Mouse (Mus musculus): ENCODE results near the gene Slc17a1.

DNA sequence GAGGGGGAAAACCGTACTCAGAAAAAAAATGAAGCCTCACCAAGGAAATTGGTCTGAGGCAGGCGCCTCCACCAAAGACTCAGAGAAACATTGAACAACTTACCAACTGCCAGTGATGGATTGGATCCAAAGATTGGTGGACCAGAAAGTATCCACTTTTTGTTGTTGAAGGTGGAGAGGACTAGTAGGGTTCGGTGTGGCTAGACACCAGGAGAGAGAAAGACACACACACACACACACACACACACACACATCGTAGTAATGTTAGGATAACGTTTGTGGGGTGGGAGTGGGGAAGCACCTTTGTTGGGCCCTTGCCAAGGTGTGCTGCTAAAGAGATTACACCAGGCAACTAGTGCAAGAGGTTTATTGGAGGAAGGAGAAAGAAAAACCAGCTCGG, 550 bp upstream of the Slc17a1 start:
- TF ChIP-seq CTCF (conservative IDR thresholded peaks at IDR 0.05 in 1 of 2, IDR thresholded peaks at IDR 0.05 in 1 of 2; ENCODE audit: low read depth in 2 of 2, low read length in 2 of 2) (no peak), UBTF (IDR thresholded peaks at IDR 0.05; ENCODE audit: low read depth, low read length) (no peak), POLR2AphosphoS2 (IDR thresholded peaks at IDR 0.05; ENCODE audit: low read depth, low read length) (no peak), CHD1 (IDR thresholded peaks at IDR 0.05; ENCODE audit: low read depth, low read length) (no peak), MYC (IDR thresholded peaks at IDR 0.05; ENCODE audit: low read depth, low read length) (no peak), MAZ (IDR thresholded peaks at IDR 0.05; ENCODE audit: low read depth, low read length) (no peak), EP300 (IDR thresholded peaks at IDR 0.05; ENCODE audit: low read length) (no peak), POLR2A (IDR thresholded peaks at IDR 0.05; ENCODE audit: low read depth, low read length) (no peak), NRF1 (IDR thresholded peaks at IDR 0.05; ENCODE audit: low read depth, low read length) (no peak), USF1 (IDR thresholded peaks at IDR 0.05; ENCODE audit: low read depth, low read length) (no peak)

Data from CH12.LX (cell line).